Mouse (Mus musculus): Measurements from ENCODE around the gene Fbxw20. TPM values are rescaled to one million over a fixed set of nuclear protein-coding genes. Genes with fewer than 3 reads are reported as not detected.
"Not testable (repeated sequence)": the region's sequence is repeated elsewhere in the genome, so short reads cannot be mapped to it uniquely, and the experiment has no call there.

Gene Fbxw20
- not detected in 2 replicates for polyA plus RNA-seq (2016; fragmentation: Nextera tagmentation; extraction: Ambion mirVana)

GRCm38 (mm10) chr9:109234654-109235053 is at the start of gene Fbxw20:
Gene Fbxw20 (minus strand): TSS chr9:109234754.
- WGBS: 81% methylated on average over 1 of the region's 1 CpGs
- DNase-seq (ENCODE audit: low spot score): no peak

DNA sequence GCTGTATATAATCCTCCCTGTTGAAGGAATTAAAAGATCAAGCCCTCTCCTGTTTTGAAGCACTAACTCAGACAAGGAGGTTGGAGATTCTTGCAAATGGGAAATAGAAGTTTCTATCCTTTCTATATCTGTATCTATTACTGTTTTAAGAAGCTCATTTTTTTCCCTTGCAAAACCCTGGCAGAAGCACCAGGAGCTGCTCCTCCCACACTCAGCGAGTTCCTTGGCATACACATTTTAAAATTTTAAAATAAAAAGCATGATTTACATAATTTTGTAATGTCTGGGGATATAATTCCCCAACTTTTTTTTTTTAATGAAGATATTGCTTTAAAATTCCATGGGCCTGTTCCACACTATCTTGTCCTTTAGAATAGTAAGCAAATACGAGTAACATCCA is 28.5 kb upstream of the Fbxw20 start:
- H3K27ac ChIP-seq: no peak overlapping the region
- no peak overlapping the region for H3K4me3 ChIP-seq
- no peaks in the 10 kb centered on the region for H3K27me3 ChIP-seq (ENCODE audit: low read depth, poor library complexity, severe bottlenecking)
- no peaks in the 10 kb centered on the region for H3K4me1 ChIP-seq
- DNase-seq (ENCODE audit: low spot score): no peak
- H3K36me3 ChIP-seq: no peaks in the 10 kb centered on the region
- WGBS: 77% methylated on average over 2 of the region's 2 CpGs
- no peaks in the 10 kb centered on the region for H3K9me3 ChIP-seq (replicated peaks)

More at GRCm38 (mm10) chr9:109234654-109235053, at the start of gene Fbxw20:
- H3K4me3 ChIP-seq: no peak within 1 kb of the TSS
- H3K4me1 ChIP-seq: no peaks in the 10 kb centered on the region
- H3K27me3 ChIP-seq (ENCODE audit: low read depth, poor library complexity, severe bottlenecking): no peaks in the 10 kb centered on the region
- no peaks in the 10 kb centered on the region for H3K36me3 ChIP-seq
- no peaks in the 10 kb centered on the region for H3K9me3 ChIP-seq (replicated peaks)
- no peak within 1 kb of the TSS for H3K27ac ChIP-seq

GRCm38 (mm10) chr9:109218449-109218848 is 16.1 kb downstream of the Fbxw20 start:
- H3K27me3 ChIP-seq (ENCODE audit: low read depth, poor library complexity, severe bottlenecking): no peaks in the 10 kb centered on the region
- no peak overlapping the region for H3K4me3 ChIP-seq
- H3K4me1 ChIP-seq: no peaks in the 10 kb centered on the region
- H3K9me3 ChIP-seq (replicated peaks): no peaks in the 10 kb centered on the region
- no peak for DNase-seq (ENCODE audit: low spot score)
- 75% methylated on average over 6 of the region's 6 CpGs for WGBS
- H3K27ac ChIP-seq: no peak overlapping the region
- H3K36me3 ChIP-seq: no peaks in the 10 kb centered on the region

GRCm38 (mm10) chr9:109201347-109201746 is 33.2 kb downstream of the Fbxw20 start:
- not testable (repeated sequence) for H3K4me3 ChIP-seq; H3K27ac ChIP-seq; DNase-seq (ENCODE audit: low spot score); H3K4me1 ChIP-seq; H3K9me3 ChIP-seq (replicated peaks); H3K36me3 ChIP-seq; H3K27me3 ChIP-seq (ENCODE audit: low read depth, poor library complexity, severe bottlenecking)
- 63% methylated on average over 1 of the region's 1 CpGs for WGBS

DNA sequence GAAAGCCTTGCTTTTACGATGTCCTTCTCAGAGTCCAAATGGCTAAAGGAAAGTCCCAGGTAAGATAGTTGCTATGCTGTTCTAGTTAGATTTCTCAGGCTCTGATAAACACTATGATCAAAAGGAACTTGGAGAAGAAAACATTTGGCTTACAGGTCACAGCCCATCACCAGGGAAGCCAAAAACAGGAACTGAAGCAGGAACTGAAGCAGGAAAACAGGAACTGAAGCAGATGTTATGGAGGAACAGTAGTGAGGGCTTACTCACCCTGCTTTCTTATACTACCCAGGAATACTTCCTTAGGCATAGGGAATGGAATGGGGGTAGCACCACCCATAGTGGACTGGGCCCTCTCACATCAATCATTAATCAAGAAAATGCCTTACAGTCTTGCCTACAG is 34.2 kb downstream of the Fbxw20 start:
- no peaks in the 10 kb centered on the region for H3K36me3 ChIP-seq
- no peaks in the 10 kb centered on the region for H3K4me1 ChIP-seq
- 90% methylated on average over 1 of the region's 1 CpGs for WGBS
- no peaks in the 10 kb centered on the region for H3K27me3 ChIP-seq (ENCODE audit: low read depth, poor library complexity, severe bottlenecking)
- H3K27ac ChIP-seq: no peak overlapping the region
- H3K4me3 ChIP-seq: no peak overlapping the region
- no peak for DNase-seq (ENCODE audit: low spot score)
- no peaks in the 10 kb centered on the region for H3K9me3 ChIP-seq (replicated peaks)

DNA sequence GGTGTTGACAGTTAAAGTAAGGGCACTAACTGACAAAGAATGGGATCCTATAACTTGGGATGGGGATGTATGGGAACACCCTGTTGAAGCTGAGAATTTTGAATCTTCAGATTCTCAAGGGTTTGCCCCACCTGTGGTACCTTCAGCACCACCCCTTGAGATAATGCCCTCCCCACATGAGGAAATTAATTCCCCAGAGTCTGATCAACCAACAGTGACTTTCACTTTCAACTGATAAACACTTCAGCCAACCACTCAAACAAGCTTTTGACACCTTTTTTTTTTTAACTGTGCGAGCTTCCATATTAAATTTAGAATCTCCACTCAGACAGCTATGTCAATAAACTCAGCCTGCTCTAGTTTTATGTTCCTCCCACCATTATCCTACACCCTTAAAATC is 35.2 kb downstream of the Fbxw20 start:
- Histone ChIP-seq H3K4me1 (no peaks in the 10 kb centered on the region), H3K9me3 (replicated peaks) (no peaks in the 10 kb centered on the region), H3K4me3 (no peak overlapping the region), H3K36me3 (no peaks in the 10 kb centered on the region), H3K27me3 (ENCODE audit: low read depth, poor library complexity, severe bottlenecking) (no peaks in the 10 kb centered on the region), H3K27ac (no peak overlapping the region)
- DNase-seq (ENCODE audit: low spot score): no peak
- WGBS: 79% methylated on average over 1 of the region's 1 CpGs

DNA sequence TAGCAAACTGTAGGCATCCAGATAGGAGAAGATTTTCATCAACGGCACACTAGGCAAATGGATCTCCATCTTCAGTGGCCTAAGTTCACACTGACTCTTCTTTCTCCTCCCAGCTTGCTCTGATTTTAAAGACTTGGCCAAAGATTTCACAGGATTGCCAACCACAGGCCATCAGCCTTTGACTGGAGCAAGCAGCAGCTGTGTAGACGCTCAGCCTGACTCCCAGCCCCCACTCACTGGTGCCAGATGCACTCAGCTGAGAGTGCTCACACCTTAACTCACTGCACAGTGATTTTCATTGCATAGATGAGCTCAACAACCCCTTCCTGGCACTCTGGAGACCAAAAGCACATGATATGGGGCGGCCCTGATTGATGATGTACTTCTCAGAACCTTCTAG is 38.7 kb downstream of the Fbxw20 start, which contains the start of gene Fbxw13:
Gene Fbxw13, minus strand, starts transcription at position 101 of the 400 bp plus-strand sequence.
- H3K27me3 ChIP-seq (ENCODE audit: low read depth, poor library complexity, severe bottlenecking); H3K36me3 ChIP-seq; H3K9me3 ChIP-seq (replicated peaks); H3K27ac ChIP-seq; H3K4me3 ChIP-seq; DNase-seq (ENCODE audit: low spot score); H3K4me1 ChIP-seq: not testable (repeated sequence)
- 80% methylated on average over 3 of the region's 3 CpGs for WGBS

DNA sequence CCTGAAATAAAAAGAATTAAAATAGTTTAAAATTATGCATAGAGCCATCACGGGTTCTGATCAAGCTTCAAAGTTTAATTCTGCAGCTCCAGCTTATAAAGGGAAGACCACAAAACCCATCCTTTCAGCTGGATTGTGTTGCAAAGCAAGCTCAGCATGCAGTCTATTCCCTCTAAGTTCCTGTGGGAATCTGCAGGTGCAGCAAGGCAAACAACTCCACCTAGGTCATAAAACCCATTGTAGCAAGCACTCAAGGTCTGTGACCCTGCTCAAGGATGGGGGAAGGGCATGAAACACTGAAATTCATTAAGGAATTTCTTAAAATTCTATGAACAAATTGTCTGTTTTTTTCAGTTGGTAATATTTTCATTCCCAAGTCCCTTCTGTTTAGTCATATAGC is 57.3 kb downstream of the Fbxw20 start:
- DNase-seq (ENCODE audit: low spot score): no peak
- no peaks in the 10 kb centered on the region for H3K9me3 ChIP-seq (replicated peaks)
- WGBS: 84% methylated on average over 1 of the region's 1 CpGs
- H3K4me3 ChIP-seq: no peak overlapping the region
- H3K4me1 ChIP-seq: no peaks in the 10 kb centered on the region
- H3K27ac ChIP-seq: no peak overlapping the region
- no peaks in the 10 kb centered on the region for H3K27me3 ChIP-seq (ENCODE audit: low read depth, poor library complexity, severe bottlenecking)
- no peaks in the 10 kb centered on the region for H3K36me3 ChIP-seq

GRCm38 (mm10) chr9:109176301-109176700 is 58.3 kb downstream of the Fbxw20 start:
- H3K4me1 ChIP-seq: no peaks in the 10 kb centered on the region
- H3K4me3 ChIP-seq: no peak overlapping the region
- H3K27me3 ChIP-seq (ENCODE audit: low read depth, poor library complexity, severe bottlenecking): no peaks in the 10 kb centered on the region
- no peak overlapping the region for H3K27ac ChIP-seq
- 90% methylated on average over 1 of the region's 1 CpGs for WGBS
- no peak for DNase-seq (ENCODE audit: low spot score)
- no peaks in the 10 kb centered on the region for H3K9me3 ChIP-seq (replicated peaks)
- no peaks in the 10 kb centered on the region for H3K36me3 ChIP-seq

Other genes with a start within 250 kb of the Fbxw20 start
- gene Ucn2, start 248.7 kb downstream of the Fbxw20 start, polyA plus RNA-seq (2016; fragmentation: Nextera tagmentation; extraction: Ambion mirVana): not detected in 2 replicates
- gene Pfkfb4, start 243.0 kb downstream of the Fbxw20 start, polyA plus RNA-seq (2016; fragmentation: Nextera tagmentation; extraction: Ambion mirVana): 12.5 and 14.6 TPM in 2 replicates
- gene Shisa5, start 196.2 kb downstream of the Fbxw20 start, polyA plus RNA-seq (2016; fragmentation: Nextera tagmentation; extraction: Ambion mirVana): 36.1 and 44.4 TPM in 2 replicates
- 7.5 and 9.4 TPM in 2 replicates for gene Trex1, start 175.0 kb downstream of the Fbxw20 start, polyA plus RNA-seq (2016; fragmentation: Nextera tagmentation; extraction: Ambion mirVana)
- gene Atrip, start 160.6 kb downstream of the Fbxw20 start, polyA plus RNA-seq (2016; fragmentation: Nextera tagmentation; extraction: Ambion mirVana): 35.3 and 36.8 TPM in 2 replicates
- 13.6 and 14.1 TPM in 2 replicates for gene Ccdc51, start 152.3 kb downstream of the Fbxw20 start, polyA plus RNA-seq (2016; fragmentation: Nextera tagmentation; extraction: Ambion mirVana)
- gene Tma7, start 152.2 kb downstream of the Fbxw20 start, polyA plus RNA-seq (2016; fragmentation: Nextera tagmentation; extraction: Ambion mirVana): 805 and 864 TPM in 2 replicates
- gene Plxnb1, start 139.4 kb downstream of the Fbxw20 start, polyA plus RNA-seq (2016; fragmentation: Nextera tagmentation; extraction: Ambion mirVana): 18.6 and 23.7 TPM in 2 replicates
- gene Fbxw21, start 72.7 kb downstream of the Fbxw20 start, polyA plus RNA-seq (2016; fragmentation: Nextera tagmentation; extraction: Ambion mirVana): not detected in 2 replicates
- not detected in 2 replicates for gene Fbxw13, start 38.8 kb downstream of the Fbxw20 start, polyA plus RNA-seq (2016; fragmentation: Nextera tagmentation; extraction: Ambion mirVana)
- not detected in 2 replicates for gene Fbxw14, start 52.9 kb upstream of the Fbxw20 start, polyA plus RNA-seq (2016; fragmentation: Nextera tagmentation; extraction: Ambion mirVana)
- not detected in 2 replicates for gene Fbxw28, start 104.9 kb upstream of the Fbxw20 start, polyA plus RNA-seq (2016; fragmentation: Nextera tagmentation; extraction: Ambion mirVana)
- gene Fbxw22, start 169.5 kb upstream of the Fbxw20 start, polyA plus RNA-seq (2016; fragmentation: Nextera tagmentation; extraction: Ambion mirVana): not detected in 2 replicates
- not detected in 2 replicates for gene Fbxw16, start 214.4 kb upstream of the Fbxw20 start, polyA plus RNA-seq (2016; fragmentation: Nextera tagmentation; extraction: Ambion mirVana)

Data from limb, embryonic 10.5 days (tissue).